Mouse (Mus musculus) ES-Bruce4 (cell line): ENCODE measurements around the gene Lsm3. TPM values are rescaled to one million over a fixed set of nuclear protein-coding genes. Genes with fewer than 3 reads are reported as not detected.
A peak's percentile ranks its signal among the peaks of the same experiment; 100 is the strongest.

Source experiments
- H3K27ac ChIP-seq: 2 replicates; pipeline ENCODE4 v1.5.1; 2012; ENCODE audit warnings: low read length, inconsistent platforms; ENCODE audit not compliant: insufficient read depth
- H3K27me3 ChIP-seq: 2 replicates; pipeline ENCODE4 v1.6.1; 2012; ENCODE audit warnings: mild to moderate bottlenecking, low read length, inconsistent platforms; ENCODE audit not compliant: control insufficient read depth, poor library complexity, insufficient read depth, severe bottlenecking
- H3K36me3 ChIP-seq: 2 replicates; pipeline ENCODE4 v1.6.1; 2012; ENCODE audit warnings: inconsistent platforms, mild to moderate bottlenecking, low read length, moderate library complexity; ENCODE audit not compliant: control insufficient read depth, poor library complexity, insufficient read depth, severe bottlenecking
- H3K4me1 ChIP-seq: one replicate; pipeline ENCODE4 v1.8.1; 2011; ENCODE audit warnings: low read length; ENCODE audit not compliant: control insufficient read depth, insufficient read depth
- H3K4me3 ChIP-seq: 2 replicates; pipeline ENCODE4 v1.5.1; 2011; ENCODE audit warnings: low read depth, mild to moderate bottlenecking, low read length
- H3K9ac ChIP-seq: 2 replicates; pipeline ENCODE4 v1.6.1; 2012; ENCODE audit warnings: low read depth, mild to moderate bottlenecking, inconsistent platforms; ENCODE audit not compliant: poor library complexity, severe bottlenecking
- H3K9me3 ChIP-seq: replicated peaks from 2 replicates; pipeline ENCODE4 v1.6.1; 2012; ENCODE audit warnings: mild to moderate bottlenecking, low read length, inconsistent platforms; ENCODE audit not compliant: control insufficient read depth, poor library complexity, insufficient read depth, severe bottlenecking
- CTCF ChIP-seq: IDR thresholded peaks from one replicate; pipeline ENCODE4 v1.8.1; 2011; ENCODE audit warnings: low read depth, low read length
- EP300 ChIP-seq: IDR thresholded peaks from 2 replicates; pipeline ENCODE4 v1.6.1; 2011; ENCODE audit warnings: low read depth, low read length; ENCODE audit not compliant: insufficient read depth
- POLR2A ChIP-seq: IDR thresholded peaks from one replicate; pipeline ENCODE4 v1.8.1; 2011; ENCODE audit warnings: low read length; ENCODE audit not compliant: insufficient read depth
- polyA plus RNA-seq: library from polyadenylated mRNA; stranded (reverse); fragments of >200 nt; gene quantifications from 2 replicates; pipeline ENCODE4 v1.2.4, GENCODE M21; 2011; ENCODE audit warnings: low read depth; ENCODE audit not compliant: missing spikeins, insufficient read depth, insufficient read length

Gene Lsm3
- polyA plus RNA-seq, 1 experiment = 188 TPM

DNA sequence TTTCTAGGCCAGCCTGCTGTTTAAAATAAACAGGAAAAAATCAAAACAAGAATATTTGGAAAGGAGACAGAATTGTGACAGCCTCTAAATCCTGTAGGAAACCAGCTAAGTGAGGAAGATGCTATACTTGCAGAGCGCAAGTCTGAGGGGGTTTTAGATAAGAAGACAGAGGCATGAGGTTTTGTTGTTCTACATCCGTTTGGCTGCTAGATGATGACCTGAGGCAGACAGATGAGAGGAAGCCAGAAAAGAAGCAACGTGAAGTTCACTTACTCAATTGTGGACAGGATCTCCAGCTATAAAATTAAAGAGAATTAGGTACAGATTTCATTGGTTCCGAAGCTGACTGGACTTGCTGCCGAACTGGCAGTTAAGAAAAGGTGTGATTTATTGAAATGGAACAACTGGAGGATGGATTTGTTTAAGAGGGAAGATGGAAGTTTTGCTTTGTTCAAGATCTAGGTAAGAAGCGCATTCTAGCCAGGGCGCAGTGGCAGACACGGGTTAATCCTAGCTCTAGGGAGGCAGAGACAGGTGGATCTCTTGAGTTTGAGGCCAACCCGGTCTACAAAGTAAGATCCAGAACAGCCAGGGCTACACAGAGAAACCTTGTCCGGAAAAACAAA lies 878 bp upstream of the Lsm3 start:
- Histone ChIP-seq H3K27ac (no peak overlapping the region), H3K36me3 (peaks cover 24% of the 10 kb centered on the region), H3K9me3 (no peaks in the 10 kb centered on the region), H3K27me3 (no peaks in the 10 kb centered on the region), H3K4me1 (no peaks in the 10 kb centered on the region), H3K4me3 (peak overlapping the region; percentile 88), H3K9ac (peak overlapping the region; percentile 77)
- no peak for TF ChIP-seq POLR2A
- TF ChIP-seq CTCF = no peak
- TF ChIP-seq EP300 = no peak

DNA sequence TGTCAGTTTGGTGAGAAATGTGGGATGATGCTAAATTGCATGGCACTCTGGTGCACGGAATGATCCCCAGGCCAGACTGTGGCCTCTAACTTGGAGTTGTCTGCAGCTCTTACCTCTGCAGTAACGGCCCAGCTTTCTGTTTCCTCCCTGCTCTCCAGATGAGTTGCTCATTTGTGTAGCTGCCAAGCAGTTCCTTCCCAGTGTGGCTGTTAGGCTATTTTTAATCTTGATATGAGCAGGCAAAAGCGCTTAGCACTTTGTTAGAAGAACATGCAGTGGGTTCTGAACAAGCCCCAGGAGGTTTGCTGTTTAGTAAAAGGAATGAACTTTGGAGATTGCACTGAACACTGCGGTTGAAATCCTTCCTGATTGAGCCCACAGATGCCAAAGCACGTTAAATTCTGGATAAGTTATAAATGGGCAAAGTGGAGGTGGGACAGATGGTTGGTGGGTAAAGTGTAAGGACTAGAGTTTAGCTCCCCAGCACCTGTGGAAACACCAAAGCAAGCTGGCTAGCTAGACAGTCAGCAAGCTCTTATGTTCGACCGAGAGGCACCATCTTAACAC lies 2.8 kb downstream of the Lsm3 start:
- TF ChIP-seq EP300 (no peak), POLR2A (no peak), CTCF (no peak)
- no peak overlapping the region for H3K27ac ChIP-seq
- no peaks in the 10 kb centered on the region for H3K9me3 ChIP-seq
- no peaks in the 10 kb centered on the region for H3K4me1 ChIP-seq
- H3K36me3 ChIP-seq = peaks cover 53% of the 10 kb centered on the region
- no peaks in the 10 kb centered on the region for H3K27me3 ChIP-seq
- H3K4me3 ChIP-seq = no peak overlapping the region
- H3K9ac ChIP-seq = no peak overlapping the region

DNA sequence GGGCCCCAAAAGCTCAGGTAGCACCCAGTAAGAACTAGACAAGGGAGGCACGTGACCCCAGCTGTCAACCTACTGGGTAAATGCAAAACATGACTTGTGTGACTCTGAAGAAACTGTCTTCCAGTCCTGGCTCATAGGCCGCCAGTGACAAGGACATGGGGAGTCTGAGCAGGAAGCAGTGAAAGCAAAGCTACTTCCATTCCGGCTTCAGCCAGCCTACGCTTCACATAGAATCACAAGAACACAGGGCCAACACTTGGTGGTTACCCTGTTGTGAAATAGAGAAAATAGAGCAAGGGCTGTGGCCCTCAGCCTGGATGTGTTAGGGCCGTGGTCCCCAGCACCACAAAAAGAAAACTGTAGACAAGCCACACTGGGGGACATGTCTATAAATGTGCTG lies 7.1 kb downstream of the Lsm3 start:
- Histone ChIP-seq H3K36me3 (peaks cover 48% of the 10 kb centered on the region), H3K9ac (no peak overlapping the region), H3K9me3 (no peaks in the 10 kb centered on the region), H3K4me1 (no peaks in the 10 kb centered on the region), H3K27ac (no peak overlapping the region), H3K27me3 (no peaks in the 10 kb centered on the region), H3K4me3 (no peak overlapping the region)
- TF ChIP-seq CTCF (no peak), POLR2A (no peak), EP300 (no peak)

DNA sequence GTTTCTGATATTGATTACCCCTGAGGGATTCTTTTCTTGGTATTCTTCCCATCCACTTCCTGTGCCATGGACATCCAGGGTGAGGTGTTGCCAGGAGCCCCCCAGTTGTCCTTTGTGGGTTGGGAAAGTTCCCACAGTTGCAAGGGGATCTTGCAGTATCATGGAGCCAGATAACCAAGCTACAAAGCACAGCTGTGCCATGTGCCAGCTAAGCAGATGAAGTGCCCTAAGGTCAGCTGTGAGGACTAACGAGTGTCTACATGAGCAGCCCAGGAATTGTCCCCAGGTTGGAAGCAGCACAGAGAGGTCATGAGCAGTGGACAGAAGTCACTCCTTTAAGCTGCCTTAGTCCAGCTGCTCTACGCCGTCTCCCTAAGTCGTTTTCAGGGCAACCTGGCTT lies 9.8 kb downstream of the Lsm3 start:
- Histone ChIP-seq H3K4me1 (no peaks in the 10 kb centered on the region), H3K9me3 (no peaks in the 10 kb centered on the region), H3K27ac (no peak overlapping the region), H3K4me3 (no peak overlapping the region), H3K9ac (no peak overlapping the region), H3K36me3 (peaks cover 22% of the 10 kb centered on the region), H3K27me3 (no peaks in the 10 kb centered on the region)
- TF ChIP-seq CTCF = no peak
- TF ChIP-seq EP300 = no peak
- TF ChIP-seq POLR2A = no peak

DNA sequence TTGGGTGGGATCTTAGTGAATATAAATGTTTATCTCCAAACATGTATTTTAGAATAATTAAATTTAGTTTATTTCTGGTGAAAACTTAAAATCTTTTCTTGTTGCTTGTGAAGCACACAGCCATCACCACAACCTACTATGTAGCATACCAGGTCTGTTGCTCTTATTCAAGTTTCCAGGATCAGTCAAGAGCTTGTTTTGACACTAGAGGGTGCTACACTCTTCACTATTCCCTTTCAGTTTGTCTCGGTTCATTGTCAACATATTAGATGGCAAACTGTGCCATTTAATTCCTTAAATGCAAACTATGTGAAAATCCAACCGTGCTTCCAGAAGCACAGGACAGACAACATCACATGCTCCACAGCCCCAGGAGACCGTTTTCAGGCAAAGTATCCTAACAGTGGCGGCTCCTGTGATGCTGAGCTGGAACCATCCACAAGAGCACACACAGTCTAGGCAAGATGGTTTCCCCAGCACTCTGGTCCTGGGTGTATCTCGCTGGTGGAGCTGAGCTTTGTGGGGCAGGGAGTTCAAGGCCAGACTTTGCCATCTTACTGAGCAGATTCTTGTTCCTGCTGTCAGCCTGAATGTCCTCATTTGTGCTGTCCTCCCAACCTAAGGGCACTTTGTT lies 11.6 kb downstream of the Lsm3 start:
- H3K9ac ChIP-seq = no peak overlapping the region
- H3K27me3 ChIP-seq = no peaks in the 10 kb centered on the region
- no peaks in the 10 kb centered on the region for H3K9me3 ChIP-seq
- peaks cover 8% of the 10 kb centered on the region for H3K36me3 ChIP-seq
- TF ChIP-seq POLR2A (no peak), CTCF (peak; percentile 7)
- H3K4me3 ChIP-seq = no peak overlapping the region
- H3K27ac ChIP-seq = no peak overlapping the region
- no peaks in the 10 kb centered on the region for H3K4me1 ChIP-seq

DNA sequence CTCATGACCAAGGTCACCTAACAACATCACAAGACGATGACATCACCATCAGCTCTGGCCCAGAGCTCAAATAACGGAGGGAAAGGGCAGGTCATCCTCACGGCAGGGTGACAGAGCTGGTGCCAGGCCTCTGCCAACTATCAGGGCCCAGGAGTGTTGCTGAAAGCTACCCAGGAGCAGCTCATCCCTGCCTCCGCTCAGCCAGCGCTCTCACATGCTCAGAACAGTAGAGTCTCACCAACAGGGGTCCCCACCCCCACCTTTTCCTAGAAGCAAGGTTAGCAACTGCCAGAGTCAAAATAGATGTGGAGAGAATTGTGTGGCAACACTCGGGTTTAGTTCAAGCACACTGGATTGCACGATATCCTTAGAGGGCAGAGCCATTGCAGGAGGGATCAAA lies 12.5 kb downstream of the Lsm3 start:
- Histone ChIP-seq H3K9ac (no peak overlapping the region), H3K36me3 (peaks cover 1% of the 10 kb centered on the region; the same call in 1 of the 2 replicates), H3K4me1 (no peaks in the 10 kb centered on the region), H3K27ac (no peak overlapping the region), H3K9me3 (no peaks in the 10 kb centered on the region), H3K27me3 (no peaks in the 10 kb centered on the region), H3K4me3 (no peak overlapping the region)
- no peak for TF ChIP-seq POLR2A
- TF ChIP-seq EP300 = no peak
- TF ChIP-seq CTCF = no peak
